Mouse (Mus musculus) adipocyte (in vitro differentiated cells): ENCODE results near the gene Tmem30c.

Source experiments
- DNase-seq: peaks from one replicate; pipeline ENCODE4 v3.0.0-alpha.2; 2016; ENCODE audit warnings: low spot score

The Tmem30c gene

DNA sequence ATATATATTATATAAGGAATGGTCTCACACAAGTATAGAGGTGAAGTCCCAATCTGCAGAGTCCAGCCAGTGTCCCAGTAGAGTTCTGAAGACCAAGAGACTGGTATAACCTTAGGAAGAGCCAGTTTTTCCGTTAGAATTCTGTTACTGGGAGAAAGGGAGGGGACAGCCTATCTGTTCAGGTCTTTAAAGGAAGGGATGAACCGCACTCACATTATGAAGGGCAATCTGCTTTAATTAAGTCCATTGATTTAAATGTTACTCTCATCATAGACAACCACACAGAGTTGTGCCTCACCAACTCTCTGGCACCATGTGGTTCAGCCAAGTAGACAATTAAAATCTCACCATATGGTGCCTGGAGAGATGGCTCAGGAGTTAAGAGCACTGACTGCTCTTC is at the start of gene Tmem30c:
Tmem30c (minus strand) TSS at position 101 of the 400 bp plus-strand sequence.
- no peak for DNase-seq

DNA sequence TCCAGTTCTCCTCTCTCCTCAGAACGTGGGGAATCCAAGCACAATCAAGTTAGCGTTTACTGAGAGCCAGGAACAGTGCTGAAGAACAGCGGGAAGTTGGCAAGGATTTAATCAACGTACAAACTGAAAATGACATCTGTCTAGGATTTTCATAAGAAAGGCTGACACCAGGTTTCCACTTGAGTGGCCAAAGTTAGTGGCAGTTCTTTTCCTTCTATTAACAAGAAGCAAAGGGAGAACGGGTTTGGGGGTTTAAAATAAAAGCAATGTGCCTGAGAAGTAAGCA is 47.9 kb upstream of the Tmem30c start:
- peak; percentile 26 for DNase-seq

DNA sequence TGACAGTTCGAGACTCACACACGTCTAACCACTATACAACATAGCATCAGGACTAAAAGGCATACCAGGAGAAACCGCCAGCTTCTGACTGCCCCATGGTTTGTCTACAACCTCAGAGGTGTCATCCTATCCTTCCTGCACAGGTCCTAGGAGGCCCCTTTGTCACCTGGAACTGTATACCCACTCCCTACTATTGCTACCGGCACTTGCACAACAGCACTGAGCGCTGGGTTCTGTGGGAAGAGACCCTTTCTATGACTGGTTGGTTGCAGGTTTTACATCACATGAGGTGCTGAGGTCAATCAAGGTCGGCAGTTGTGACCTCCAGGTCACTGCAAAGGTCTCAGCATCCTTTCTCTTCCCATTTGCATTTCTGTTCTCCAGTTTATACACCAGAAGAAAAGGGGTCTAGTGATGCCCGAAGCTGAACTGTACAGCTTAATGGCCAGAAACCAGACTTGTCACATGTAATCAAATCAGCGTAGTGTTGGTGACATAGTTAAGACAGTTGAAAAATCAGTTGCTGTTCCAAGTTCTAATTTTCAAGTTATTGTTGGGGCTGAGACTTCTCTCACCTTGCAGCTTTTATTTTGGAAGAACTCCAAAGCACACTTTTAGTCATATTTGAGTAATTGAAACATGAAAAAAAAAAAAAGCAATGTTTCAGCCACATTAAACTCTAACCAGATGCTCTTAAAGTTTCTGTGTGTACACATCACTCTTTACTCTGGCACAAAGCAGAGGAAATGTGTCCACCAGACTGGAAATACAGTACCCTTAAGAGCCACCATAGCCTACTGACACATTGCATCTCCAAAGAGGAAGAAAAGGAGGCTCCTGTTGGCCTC is 47.3 kb upstream of the Tmem30c start:
- DNase-seq = no peak

DNA sequence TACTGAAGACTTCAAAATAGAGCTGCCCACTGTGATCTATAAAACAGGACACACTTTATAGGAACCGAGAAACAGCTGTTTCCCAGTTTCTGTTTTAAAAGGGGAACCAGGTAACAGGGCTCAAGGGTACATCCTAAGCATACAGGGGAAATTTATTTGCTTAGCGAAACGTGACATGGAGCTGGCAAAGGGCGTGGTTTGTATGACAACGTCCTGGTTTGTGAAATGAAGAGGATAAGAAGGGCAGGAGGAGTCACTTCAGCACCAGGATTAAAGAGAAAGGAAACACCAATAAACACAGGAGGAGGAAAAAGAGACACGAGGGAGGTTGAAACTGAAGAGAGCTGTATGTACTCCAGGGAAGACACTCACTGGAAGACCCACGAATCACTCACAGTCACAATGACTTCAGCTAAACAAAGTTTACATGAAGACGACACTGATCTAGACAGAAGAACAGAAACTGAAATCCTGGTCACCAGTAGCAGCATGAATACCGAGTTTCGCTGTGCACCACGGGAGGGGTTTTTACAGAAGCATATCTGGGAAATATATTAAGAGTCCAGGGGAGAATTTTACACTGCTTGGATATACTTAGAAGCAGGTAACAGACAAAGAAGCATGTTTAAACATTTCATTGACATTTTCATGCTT is 44.2 kb upstream of the Tmem30c start:
- DNase-seq = no peak

DNA sequence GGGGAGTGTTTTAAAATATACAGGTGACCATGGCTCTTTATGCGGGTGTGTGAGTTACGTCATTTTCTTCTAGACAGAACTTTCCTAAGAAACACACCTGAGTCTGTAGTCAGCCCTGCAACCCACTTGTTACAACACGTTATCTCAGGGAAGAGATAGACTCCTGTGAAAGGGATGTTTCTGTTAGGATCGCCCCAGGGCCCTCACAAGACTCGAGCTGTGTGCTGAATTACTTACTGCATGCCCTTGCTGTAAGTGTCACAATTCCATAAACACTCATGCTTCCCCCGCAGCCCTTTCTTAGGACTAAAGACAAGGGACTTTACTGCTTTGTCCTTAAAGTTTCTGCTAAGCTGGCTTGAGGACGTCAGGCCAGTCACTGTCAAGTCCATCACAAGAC is 39.6 kb upstream of the Tmem30c start:
- no peak for DNase-seq

DNA sequence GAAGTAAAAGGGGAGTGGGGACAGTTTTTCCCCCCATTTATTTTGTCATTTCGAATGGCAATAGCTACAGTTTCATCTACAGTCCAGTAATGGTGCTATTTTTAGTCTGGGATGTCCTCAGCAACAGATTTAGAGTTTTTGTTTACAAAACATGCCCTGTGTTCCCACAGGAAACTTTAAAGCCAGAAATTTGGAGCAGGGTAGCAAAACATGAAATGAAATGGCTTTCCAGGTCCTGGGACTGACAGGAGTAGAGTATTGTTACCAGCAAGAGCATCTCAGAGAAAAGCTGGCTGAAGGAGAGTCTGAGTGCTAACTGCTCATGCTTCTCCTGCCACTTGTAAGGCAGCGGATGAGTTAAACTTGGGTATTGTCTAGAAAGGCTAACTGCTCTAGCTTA is 37.4 kb upstream of the Tmem30c start:
- DNase-seq = peak; percentile 75

DNA sequence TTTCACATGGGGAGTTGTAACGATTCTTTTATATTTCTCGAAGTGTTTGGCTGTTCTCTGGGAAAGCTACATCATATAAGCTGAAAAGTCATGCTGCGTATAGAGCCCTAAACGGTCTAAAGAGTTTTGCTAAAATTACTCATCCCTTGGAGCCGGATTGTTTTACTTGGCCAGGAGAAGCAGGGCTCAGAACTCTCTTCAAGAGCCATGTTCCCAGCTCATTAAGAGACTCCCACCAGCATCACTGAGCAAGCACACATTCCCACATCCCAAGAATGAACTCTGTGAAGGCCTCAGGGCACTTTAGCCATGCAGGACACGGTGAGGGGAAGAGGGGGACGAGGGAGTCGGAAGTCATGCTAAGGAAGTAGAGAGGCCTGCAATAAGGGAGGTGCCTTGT is 36.4 kb upstream of the Tmem30c start:
- peak; percentile 37 for DNase-seq

DNA sequence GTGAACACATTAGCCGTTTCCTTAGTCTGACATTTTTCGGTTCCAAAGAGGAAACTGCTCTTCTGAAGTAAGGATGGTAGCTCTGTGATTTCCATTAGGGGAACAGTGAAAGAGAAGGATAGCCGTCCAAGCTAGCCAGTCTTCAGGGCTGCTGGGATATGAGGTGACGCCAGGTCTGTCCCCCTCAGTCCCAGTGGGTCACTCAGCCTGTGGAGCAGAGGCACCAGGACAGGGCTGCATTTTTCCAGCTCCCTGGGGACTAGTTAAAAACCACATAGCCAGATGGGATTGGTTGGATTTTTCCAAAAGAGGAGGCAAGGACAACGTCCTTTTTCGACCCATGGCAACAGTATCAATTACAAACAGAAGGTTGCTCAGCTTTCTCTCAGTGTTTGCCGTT is 34.3 kb upstream of the Tmem30c start:
- DNase-seq = no peak

DNA sequence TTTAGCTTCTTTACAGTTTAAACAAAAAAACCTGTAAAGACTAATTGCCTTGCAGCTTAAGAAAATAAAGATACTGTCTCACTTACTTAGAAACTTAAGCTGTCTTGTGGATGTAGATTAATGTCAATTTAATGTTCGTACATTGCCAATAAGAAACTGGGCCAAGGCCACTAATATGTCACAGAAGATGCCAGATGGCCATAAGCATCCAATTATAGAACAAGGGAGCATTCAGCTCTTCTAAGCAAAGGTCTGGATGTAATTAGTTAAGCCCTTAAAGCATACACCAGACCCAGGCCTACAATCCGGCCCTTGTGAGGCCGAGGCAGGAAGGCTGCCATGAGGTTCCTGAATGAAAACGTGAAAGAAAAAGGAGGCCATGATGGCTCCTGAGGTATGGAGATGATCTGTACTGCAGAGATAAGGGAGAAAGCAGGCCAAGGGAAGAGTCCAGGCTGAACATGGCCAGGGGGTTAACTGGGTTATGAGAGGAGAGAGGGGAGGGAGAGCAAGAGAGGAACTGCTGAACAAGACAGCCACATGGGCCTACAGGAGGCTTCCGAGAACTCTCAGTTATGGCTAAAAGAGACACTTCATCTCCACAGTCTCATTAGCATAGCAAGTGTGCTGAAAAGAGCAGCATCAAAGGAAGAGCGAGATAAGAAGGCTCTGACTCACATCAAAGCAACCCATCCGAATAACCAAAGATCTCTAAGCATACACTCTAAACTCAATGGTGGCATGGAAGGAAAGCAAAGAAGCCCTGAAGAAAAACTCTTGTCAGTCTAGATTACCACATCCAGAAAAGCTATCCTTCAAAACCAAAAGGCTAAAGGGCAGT is 26.8 kb upstream of the Tmem30c start:
- peak; percentile 37 for DNase-seq

DNA sequence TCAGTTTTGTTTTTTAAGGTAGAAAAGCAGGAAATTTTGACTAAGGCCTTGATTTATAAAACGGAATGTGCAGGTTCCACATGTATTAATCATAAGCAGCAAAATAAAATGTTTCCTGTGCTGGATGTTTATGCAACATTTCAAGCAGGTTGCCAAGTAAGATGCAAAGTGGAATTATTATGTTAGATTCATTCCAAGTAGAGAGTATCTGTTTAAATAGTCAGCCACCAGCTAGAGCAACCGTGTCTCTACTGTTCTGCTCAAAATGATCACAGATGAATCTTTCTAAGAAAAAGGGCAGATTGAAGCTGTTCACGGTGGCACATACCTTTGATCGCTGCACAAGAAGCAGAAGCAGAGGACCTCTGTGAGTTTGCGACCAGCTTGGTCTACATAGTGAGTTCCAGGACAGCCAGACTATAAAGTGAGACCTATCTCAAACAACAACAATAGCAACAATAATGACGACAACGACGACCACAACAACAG is 26.0 kb upstream of the Tmem30c start:
- peak; percentile 41 for DNase-seq

DNA sequence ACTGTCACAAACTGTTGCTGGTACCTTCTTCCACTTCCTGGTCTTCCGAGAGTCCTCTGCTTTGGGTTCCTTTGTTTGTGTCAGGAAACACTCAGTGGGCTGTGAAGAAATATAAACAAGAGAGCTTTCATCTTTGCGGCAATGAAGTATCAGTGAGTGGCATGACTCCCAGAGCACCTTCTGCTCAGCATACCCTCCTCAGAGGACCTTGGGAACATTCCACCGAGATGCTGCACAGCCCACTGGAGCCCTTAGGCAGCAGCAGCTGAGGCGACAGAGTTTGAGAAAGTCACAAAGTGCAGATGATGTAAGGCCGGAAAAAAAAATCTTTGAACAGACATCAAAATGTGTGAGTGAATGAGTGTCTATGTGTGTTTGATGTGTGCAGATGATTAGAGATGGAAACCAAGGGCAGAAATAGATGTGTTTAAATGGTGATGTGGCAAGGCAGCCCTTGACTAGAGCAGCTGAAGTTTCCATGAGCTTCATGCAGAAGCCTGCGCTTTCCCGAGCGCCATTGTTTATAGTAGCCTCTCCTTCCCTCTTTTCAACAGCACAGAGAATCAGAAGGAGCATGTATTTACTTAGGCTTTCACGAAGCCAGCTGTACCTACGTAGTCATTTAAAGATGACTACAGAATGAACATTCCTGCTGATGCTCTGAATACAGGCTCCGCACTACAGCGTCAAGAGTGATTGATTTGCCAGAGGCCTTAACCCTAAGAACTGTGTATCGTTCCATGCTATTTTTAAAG is 25.4 kb upstream of the Tmem30c start:
- no peak for DNase-seq

DNA sequence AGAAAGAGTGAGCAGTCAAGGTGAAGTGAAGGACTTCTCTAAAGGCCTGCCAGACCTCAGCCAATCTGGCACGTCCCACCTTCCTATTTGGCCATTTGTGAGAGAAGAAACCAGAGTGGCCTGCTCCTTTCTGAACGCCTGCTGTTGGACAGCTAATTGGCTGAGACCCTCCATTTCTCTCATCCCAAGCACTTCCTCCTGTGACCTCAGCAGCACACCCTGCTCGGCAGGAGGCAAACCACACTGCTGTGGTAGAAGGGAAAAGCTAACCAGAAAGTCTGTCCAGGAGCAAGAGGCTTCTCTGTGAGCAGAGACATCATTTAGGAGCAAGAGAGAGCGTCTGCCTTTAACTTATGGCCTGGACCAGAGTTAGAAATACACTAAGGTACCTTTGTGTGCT is 24.5 kb upstream of the Tmem30c start:
- DNase-seq = no peak

DNA sequence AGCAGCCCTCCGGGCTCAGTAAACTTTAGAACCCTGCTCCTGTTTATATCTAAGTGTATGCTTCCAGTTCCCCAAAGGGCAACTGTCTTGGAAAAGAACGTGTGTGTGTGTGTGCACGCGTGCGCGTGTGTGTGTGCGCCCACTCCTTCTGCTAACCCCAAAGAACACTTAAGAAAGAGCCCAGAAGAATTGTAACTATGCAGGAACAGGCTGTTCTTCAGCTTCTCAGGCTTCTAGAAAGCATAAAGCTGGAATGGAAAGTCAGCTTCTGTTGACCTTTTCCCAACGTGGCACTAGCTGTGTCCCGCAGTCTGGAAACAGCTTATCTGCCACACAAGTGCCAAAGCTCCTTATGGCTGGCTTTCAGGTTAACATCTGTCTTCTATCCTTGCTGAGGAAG is 22.4 kb upstream of the Tmem30c start:
- DNase-seq = peak; percentile 67

DNA sequence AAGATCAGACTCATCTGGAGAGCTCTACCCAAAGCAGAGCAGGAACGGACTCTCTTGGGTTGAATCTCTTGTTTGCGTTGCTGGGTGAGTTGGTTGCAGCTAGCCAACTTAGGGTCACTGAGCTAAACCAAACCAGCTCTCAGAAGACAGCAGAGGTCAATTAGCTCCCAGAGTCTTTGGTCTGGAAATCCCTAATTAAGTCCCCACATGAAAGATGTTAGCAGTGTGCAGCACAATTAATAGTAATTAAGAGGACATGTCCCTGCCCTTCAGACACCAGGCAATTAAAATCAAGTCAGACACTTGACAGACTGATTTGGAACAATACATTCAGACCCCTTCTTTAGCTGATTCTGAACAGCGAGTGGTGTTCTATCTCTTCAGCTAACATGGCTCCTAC is 21.6 kb upstream of the Tmem30c start:
- DNase-seq = no peak

DNA sequence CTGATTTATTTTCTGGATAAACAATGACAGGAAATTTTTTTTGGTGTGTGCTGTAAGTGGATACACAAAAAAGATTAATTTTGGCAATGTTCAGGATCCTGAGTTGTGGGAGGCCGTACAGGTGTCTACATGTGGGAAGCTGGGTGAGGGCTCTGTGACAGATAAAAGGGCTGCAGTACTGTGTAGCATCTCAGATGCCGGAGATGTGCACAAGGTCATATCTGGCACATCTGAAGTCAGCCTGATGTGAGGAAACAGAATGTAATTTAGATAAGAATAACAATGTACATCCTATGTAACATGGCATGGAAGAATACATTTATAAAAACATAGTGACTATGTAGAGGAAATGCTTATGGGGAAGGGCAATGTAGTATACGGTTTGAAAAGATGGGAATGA is 20.8 kb upstream of the Tmem30c start:
- no peak for DNase-seq

DNA sequence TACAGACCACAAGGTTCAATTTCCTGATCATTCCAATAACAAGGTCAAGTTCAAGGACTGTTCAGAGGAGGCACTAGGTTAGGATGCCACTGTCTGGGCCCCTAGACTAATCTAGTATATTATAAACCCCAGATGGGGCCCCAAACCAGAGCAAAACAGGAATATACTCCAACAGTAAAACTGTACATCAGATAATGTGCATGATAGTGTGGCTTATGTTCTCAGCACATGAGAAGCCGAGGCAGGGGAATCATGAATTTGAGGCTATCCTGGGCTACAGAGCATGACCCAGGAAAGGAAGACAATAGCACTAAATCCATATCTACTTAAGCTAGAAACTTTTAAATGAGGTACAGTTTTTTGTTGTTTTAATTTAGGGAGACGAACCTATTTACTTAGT is 19.5 kb upstream of the Tmem30c start:
- DNase-seq = no peak

DNA sequence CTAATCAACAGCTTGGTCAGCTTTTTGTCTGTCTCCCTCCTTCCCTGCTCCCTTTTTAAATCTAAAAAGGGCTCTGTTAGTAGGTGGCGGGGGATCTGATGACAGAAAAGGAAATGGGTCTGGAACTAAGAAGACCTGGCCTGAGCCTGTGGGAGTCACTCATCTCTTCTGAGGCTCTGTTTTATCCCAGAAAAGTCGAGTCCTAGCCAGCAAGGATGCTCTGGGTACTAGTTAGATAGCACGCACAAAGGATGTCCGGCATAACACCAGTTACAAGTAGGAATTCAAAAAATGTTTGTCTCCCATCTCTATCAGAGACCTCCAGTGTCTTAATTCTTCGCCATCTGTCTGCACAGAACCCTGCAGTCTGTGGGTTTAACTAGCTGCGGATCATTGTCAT is 12.8 kb upstream of the Tmem30c start:
- no peak for DNase-seq

DNA sequence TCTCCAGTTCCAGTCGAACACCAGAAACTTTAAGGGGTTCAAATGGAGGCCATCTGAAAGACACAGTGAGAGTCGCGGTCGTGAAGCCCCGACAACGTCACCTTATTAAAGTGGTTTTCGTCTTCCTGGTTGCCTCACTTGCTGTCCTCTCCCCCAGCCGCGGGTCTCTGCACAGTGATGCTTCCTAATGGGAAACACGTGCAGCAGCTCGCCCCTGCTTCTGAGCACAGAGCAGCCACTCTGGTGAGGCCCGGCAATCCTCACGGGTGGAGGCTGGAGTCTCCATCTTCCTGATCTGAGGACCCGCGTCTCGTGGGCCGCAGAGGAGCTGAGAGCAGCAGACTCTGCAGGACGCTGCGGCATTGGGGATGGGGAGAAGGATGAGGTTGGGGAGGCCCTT is 11.1 kb upstream of the Tmem30c start:
- DNase-seq = no peak

DNA sequence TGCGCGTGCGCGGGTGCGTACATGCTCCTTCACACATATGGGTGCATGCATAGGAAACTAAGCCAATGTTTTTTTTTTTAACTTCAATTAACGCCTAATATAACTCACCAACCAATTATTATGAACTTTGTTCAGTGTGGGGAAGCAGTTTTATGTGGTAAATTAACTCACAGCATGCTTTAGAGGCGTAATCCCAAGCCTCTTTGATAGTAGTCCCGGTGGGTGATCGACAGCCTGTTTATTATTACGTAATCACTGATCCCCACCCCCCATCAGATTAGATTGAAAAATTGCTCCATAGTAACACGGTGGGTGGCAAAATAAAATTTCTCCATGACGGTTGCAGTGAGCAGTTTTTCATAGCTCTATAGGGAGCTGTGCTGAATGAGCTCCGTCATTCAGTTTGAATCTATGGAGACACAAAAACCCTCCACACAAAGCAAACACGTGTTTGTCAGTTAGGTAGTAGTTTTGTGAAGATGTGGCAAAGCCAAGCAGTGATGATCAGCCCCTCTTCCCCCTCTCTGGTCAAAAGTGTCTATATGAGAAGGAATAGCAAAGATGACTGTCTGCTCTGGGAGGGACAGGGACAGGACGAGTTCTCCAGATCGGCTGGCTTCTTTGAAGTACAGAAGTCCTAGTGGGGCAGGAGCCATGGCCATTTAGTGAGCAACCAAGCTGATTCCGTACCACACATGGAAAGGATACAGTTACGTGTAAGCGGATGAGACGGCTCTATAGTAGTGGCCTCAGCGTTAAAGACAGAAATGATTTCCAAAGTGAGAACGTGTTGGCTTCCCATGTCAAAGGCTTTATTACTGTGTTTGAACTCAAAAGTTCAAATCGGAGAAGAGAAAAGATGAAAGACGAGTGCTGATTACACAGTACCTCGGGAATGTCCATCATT is 10.4 kb upstream of the Tmem30c start:
- DNase-seq = no peak

DNA sequence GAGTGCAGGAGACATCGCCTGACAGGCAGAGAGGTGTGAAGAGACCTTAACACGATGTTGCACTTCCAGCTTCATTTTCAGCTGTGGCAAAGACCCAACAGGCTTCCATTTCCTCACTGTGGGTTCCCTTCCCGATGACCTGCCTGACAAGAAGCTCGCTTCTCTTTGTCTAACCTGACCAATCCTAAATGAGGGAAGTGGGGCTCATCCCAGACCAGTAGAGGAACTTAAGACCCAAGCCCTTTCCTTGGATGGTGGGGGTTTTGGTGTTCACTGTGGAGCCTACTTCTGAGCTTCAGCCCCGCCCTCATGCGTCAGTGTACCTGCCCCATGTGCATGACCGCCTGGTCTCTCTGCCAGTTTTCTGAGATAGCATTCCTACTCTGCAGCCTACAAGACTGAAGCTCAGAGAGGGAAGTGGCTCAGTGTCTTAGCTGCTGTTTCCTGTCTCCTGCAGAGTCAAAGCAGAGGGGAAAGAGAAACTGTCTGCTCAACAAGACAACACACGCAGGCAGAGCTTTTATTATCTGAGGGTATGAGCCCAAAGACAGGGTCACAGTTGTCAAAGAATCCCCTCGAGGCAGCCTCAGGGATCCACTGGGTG is 8.9 kb upstream of the Tmem30c start:
- DNase-seq = no peak
